Mouse (Mus musculus): ENCODE measurements around the gene Pla2g2e. TPM values are rescaled to one million over a fixed set of nuclear protein-coding genes. Genes with fewer than 3 reads are reported as not detected.
"Not testable (repeated sequence)": the region's sequence is repeated elsewhere in the genome, so short reads cannot be mapped to it uniquely, and the experiment has no call there.

The Pla2g2e gene
- polyA plus RNA-seq, 1 experiment from 2014 or later: not detected

DNA sequence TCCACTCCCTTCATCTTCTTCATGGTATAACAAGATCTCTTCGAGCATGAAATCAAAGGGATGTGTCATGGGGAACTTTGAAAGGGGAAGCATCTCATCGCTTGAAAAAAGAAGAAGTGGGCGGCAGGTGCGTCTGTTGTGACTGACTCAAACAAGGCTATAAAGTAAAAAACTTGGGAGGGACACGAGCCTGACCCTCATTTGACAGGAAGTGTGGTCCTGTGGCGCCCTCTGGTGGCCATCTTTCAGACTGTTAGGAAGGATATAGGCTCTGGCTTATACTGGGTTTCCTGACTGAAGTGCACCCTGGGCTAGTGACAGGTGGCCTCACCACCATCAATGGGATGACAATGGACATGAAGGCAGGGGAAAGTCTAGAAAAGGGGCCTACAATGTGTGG lies 6.5 kb downstream of the Pla2g2e start:
- Histone ChIP-seq H3K4me1 (peaks cover 4% of the 10 kb centered on the region), H3K4me3 (replicated peaks) (no peak overlapping the region), H3K9me3 (no peaks in the 10 kb centered on the region), H3K9ac (no peak overlapping the region), H3K4me2 (no peak overlapping the region), H3K27ac (no peak overlapping the region), H3K27me3 (replicated peaks) (peaks cover 8% of the 10 kb centered on the region; the same call in 1 of the 2 replicates), H3K36me3 (no peaks in the 10 kb centered on the region)
- WGBS: 18% methylated on average over 6 of the region's 6 CpGs
- ATAC-seq (ENCODE audit: insufficient read depth, low FRiP score, low read depth): no peak

GRCm38 (mm10) chr4:138889165-138889564 lies 11.4 kb downstream of the Pla2g2e start:
- no peak overlapping the region for H3K4me3 ChIP-seq (replicated peaks)
- no peak overlapping the region for H3K9ac ChIP-seq
- H3K27ac ChIP-seq: no peak overlapping the region
- H3K4me1 ChIP-seq: no peaks in the 10 kb centered on the region
- H3K4me2 ChIP-seq: no peak overlapping the region
- no peak for ATAC-seq (ENCODE audit: insufficient read depth, low FRiP score, low read depth)
- 63% methylated on average over 7 of the region's 7 CpGs for WGBS
- peaks cover 7% of the 10 kb centered on the region; the same call in 1 of the 2 replicates for H3K36me3 ChIP-seq
- no peaks in the 10 kb centered on the region for H3K9me3 ChIP-seq
- no peaks in the 10 kb centered on the region for H3K27me3 ChIP-seq (replicated peaks)

- no peak overlapping the region for H3K4me2 ChIP-seq
- H3K4me1 ChIP-seq: no peaks in the 10 kb centered on the region
- WGBS: 63% methylated on average over 8 of the region's 8 CpGs
- H3K27me3 ChIP-seq (replicated peaks): no peaks in the 10 kb centered on the region
- H3K9me3 ChIP-seq: no peaks in the 10 kb centered on the region
- H3K9ac ChIP-seq: no peak overlapping the region
- no peak overlapping the region for H3K27ac ChIP-seq
- no peak for ATAC-seq (ENCODE audit: insufficient read depth, low FRiP score, low read depth)
- peaks cover 11% of the 10 kb centered on the region; the same call in 1 of the 2 replicates for H3K36me3 ChIP-seq
- H3K4me3 ChIP-seq (replicated peaks): no peak overlapping the region
Observed at GRCm38 (mm10) chr4:138889635-138890034, 11.9 kb downstream of the Pla2g2e start.

DNA sequence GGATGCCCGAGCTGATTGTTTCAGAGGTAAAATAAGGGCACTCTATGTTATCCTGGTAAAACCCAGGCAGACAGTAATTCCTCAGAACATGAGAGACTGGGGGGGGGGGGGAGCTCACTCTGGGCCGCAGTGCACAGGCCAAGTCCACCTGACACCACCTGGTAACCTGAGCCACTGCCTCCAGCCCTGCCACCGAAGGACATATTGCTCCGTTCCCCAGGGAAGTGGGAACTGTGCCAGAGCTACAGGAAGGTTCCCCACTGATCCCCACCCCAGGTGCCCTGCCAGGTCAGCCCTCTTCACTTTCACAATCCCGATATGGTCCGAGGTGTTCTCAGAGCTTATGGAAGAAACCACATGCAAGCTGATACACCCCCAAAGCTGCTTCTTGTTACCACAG lies 14.9 kb downstream of the Pla2g2e start:
- Histone ChIP-seq H3K36me3 (peaks cover 34% of the 10 kb centered on the region), H3K27me3 (replicated peaks) (no peaks in the 10 kb centered on the region), H3K27ac (no peak overlapping the region; the same call in 1 of the 2 replicates), H3K9me3 (no peaks in the 10 kb centered on the region), H3K4me3 (replicated peaks) (no peak overlapping the region), H3K4me1 (no peaks in the 10 kb centered on the region), H3K4me2 (no peak overlapping the region), H3K9ac (no peak overlapping the region)
- ATAC-seq (ENCODE audit: insufficient read depth, low FRiP score, low read depth): peak; percentile 79; the same call in 1 of the 2 replicates
- WGBS: 71% methylated on average over 6 of the region's 6 CpGs

- H3K9ac ChIP-seq; H3K4me1 ChIP-seq; H3K27me3 ChIP-seq (replicated peaks); ATAC-seq (ENCODE audit: insufficient read depth, low FRiP score, low read depth); H3K4me3 ChIP-seq (replicated peaks); H3K4me2 ChIP-seq; H3K9me3 ChIP-seq; H3K27ac ChIP-seq: not testable (repeated sequence)
- WGBS: 88% methylated on average over 11 of the region's 11 CpGs
- peaks cover 38% of the 10 kb centered on the region for H3K36me3 ChIP-seq
Observed at GRCm38 (mm10) chr4:138893789-138894188, 16.0 kb downstream of the Pla2g2e start.

GRCm38 (mm10) chr4:138899361-138899760 lies 21.6 kb downstream of the Pla2g2e start:
- no peaks in the 10 kb centered on the region for H3K27me3 ChIP-seq (replicated peaks)
- H3K27ac ChIP-seq: no peak overlapping the region
- no peak for ATAC-seq (ENCODE audit: insufficient read depth, low FRiP score, low read depth)
- no peaks in the 10 kb centered on the region for H3K9me3 ChIP-seq
- H3K36me3 ChIP-seq: peaks cover 44% of the 10 kb centered on the region
- H3K9ac ChIP-seq: no peak overlapping the region
- WGBS: 55% methylated on average over 7 of the region's 7 CpGs
- H3K4me1 ChIP-seq: no peaks in the 10 kb centered on the region
- H3K4me3 ChIP-seq (replicated peaks): no peak overlapping the region
- no peak overlapping the region for H3K4me2 ChIP-seq

GRCm38 (mm10) chr4:138905624-138906337 lies 28.0 kb downstream of the Pla2g2e start:
- 87% methylated on average over 18 of the region's 18 CpGs for WGBS
- H3K27me3 ChIP-seq (replicated peaks): no peaks in the 10 kb centered on the region
- no peaks in the 10 kb centered on the region for H3K9me3 ChIP-seq
- no peaks in the 10 kb centered on the region for H3K4me1 ChIP-seq
- H3K4me3 ChIP-seq (replicated peaks): no peak overlapping the region
- no peak for ATAC-seq (ENCODE audit: insufficient read depth, low FRiP score, low read depth)
- no peak overlapping the region for H3K9ac ChIP-seq
- H3K36me3 ChIP-seq: peaks cover 35% of the 10 kb centered on the region
- H3K27ac ChIP-seq: peak overlapping the region; percentile 16; the same call in 1 of the 2 replicates
- no peak overlapping the region for H3K4me2 ChIP-seq

- peak overlapping the region; percentile 63 for H3K9ac ChIP-seq
- H3K27ac ChIP-seq: peak overlapping the region; percentile 64; the same call in 1 of the 2 replicates
- peaks cover 5% of the 10 kb centered on the region for H3K4me1 ChIP-seq
- H3K9me3 ChIP-seq: no peaks in the 10 kb centered on the region
- peak overlapping the region; percentile 80 for H3K4me3 ChIP-seq (replicated peaks)
- 0 out of 2 replicates have a peak, but pooled peaks cover 1% of the 10 kb centered on the region for H3K36me3 ChIP-seq
- peak; percentile 11; the same call in 1 of the 2 replicates for ATAC-seq (ENCODE audit: insufficient read depth, low FRiP score, low read depth)
- under 1% methylated on average over 52 of the region's 52 CpGs for WGBS
- H3K4me2 ChIP-seq: peak overlapping the region; percentile 92
- H3K27me3 ChIP-seq (replicated peaks): no peaks in the 10 kb centered on the region
Observed at GRCm38 (mm10) chr4:138913141-138913787, 35.5 kb downstream of the Pla2g2e start.

- Histone ChIP-seq H3K4me2 (peak within 1 kb of the TSS; percentile 92), H3K4me1 (peaks cover 5% of the 10 kb centered on the region), H3K9me3 (no peaks in the 10 kb centered on the region), H3K9ac (peak within 1 kb of the TSS; percentile 63), H3K27ac (peak within 1 kb of the TSS; percentile 64; the same call in 1 of the 2 replicates), H3K4me3 (replicated peaks) (peak within 1 kb of the TSS; percentile 80), H3K27me3 (replicated peaks) (no peaks in the 10 kb centered on the region), H3K36me3 (no peaks in the 10 kb centered on the region)
- 1% methylated on average over 39 of the region's 39 CpGs for WGBS
- ATAC-seq (ENCODE audit: insufficient read depth, low FRiP score, low read depth): peak; percentile 96
Observed at GRCm38 (mm10) chr4:138913797-138914196, 36.1 kb downstream of the Pla2g2e start, which contains the start of gene Otud3. TSS of gene Otud3 (minus strand) at chr4:138913945.

- Histone ChIP-seq H3K36me3 (no peaks in the 10 kb centered on the region), H3K9me3 (no peaks in the 10 kb centered on the region), H3K9ac (no peak overlapping the region), H3K4me3 (replicated peaks) (no peak overlapping the region), H3K4me2 (no peak overlapping the region), H3K4me1 (peaks cover 7% of the 10 kb centered on the region), H3K27me3 (replicated peaks) (no peaks in the 10 kb centered on the region), H3K27ac (no peak overlapping the region)
- ATAC-seq (ENCODE audit: insufficient read depth, low FRiP score, low read depth): no peak
- WGBS: 82% methylated on average over 9 of the region's 9 CpGs
Observed at GRCm38 (mm10) chr4:138917282-138917681, 39.5 kb downstream of the Pla2g2e start.

DNA sequence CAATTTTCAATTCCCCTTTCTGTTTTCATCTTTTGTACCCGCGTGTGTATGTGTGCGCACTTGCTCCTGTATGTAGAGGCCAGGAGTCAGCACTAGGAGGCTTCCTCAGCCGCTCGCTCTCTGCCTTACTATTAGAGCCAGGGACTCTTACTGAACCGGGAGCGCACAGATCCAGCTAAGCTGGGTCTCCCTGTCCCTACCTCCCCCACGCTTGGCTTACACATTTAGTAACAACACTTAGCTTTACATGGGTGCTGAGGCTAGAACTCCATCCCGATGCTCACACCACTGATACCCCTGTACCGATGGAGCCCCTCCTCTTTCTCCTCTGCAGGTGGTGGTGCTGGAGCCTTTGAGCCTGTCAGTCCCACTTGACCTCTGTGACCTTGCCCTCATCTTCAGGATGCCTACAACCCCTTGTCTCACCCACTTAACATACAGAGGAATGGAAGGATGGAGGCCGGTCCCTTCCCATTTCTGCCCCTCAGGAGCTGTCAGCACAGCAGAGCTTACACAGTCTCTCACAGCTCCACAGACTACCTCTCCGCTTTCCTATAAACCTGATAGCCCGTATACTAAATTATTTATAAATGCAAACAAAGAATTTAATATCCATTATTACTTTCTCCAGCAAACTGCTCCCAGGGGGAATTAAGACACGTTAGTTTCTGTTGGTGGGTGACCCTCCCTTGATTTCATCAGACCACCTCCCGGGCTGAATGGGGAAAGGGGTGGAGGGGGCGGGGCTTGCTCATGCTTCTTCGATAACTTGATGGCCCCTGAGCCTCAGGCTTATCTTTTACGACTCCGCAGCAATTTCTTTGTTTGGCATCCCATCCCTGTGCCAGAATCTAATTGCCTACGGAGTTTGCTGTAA lies 43.8 kb downstream of the Pla2g2e start:
- Histone ChIP-seq H3K4me2 (peak overlapping the region; percentile 44), H3K9ac (no peak overlapping the region), H3K27ac (no peak overlapping the region), H3K4me3 (replicated peaks) (no peak overlapping the region), H3K27me3 (replicated peaks) (no peaks in the 10 kb centered on the region), H3K36me3 (no peaks in the 10 kb centered on the region), H3K4me1 (peaks cover 5% of the 10 kb centered on the region; the same call in 1 of the 2 replicates), H3K9me3 (no peaks in the 10 kb centered on the region)
- WGBS: 38% methylated on average over 20 of the region's 20 CpGs
- peak; percentile 24; the same call in 1 of the 2 replicates for ATAC-seq (ENCODE audit: insufficient read depth, low FRiP score, low read depth)

All from stomach, embryonic 15.5 days (tissue).